Mouse (Mus musculus): ENCODE results near the gene Idnk.

Gene Idnk

GRCm38 (mm10) chr13:58157447-58158098 is at the start of gene Idnk:
Gene Idnk (plus strand): TSS chr13:58157649.
- peak; percentile 93 for DNase-seq (ENCODE audit: inconsistent ontology term)

GRCm38 (mm10) chr13:58111306-58111705 is 46.1 kb upstream of the Idnk start:
- DNase-seq (ENCODE audit: inconsistent ontology term) = no peak

- DNase-seq (ENCODE audit: inconsistent ontology term) = no peak
Observed at GRCm38 (mm10) chr13:58112191-58112590, 45.3 kb upstream of the Idnk start.

GRCm38 (mm10) chr13:58112601-58113041 is 44.8 kb upstream of the Idnk start:
- DNase-seq (ENCODE audit: inconsistent ontology term) = no peak

- DNase-seq (ENCODE audit: inconsistent ontology term) = peak; percentile 64
Observed at GRCm38 (mm10) chr13:58113061-58113900, 44.2 kb upstream of the Idnk start, which contains the start of gene Klhl3. Gene Klhl3 (minus strand): TSS chr13:58113592.

GRCm38 (mm10) chr13:58115227-58115626 is 42.2 kb upstream of the Idnk start:
- DNase-seq (ENCODE audit: inconsistent ontology term) = peak; percentile 51

- no peak for DNase-seq (ENCODE audit: inconsistent ontology term)
Observed at GRCm38 (mm10) chr13:58116801-58117200, 40.6 kb upstream of the Idnk start.

GRCm38 (mm10) chr13:58117318-58118017 is 40.0 kb upstream of the Idnk start:
- DNase-seq (ENCODE audit: inconsistent ontology term) = peak; percentile 20

GRCm38 (mm10) chr13:58122786-58123297 is 34.6 kb upstream of the Idnk start:
- DNase-seq (ENCODE audit: inconsistent ontology term) = no peak

- DNase-seq (ENCODE audit: inconsistent ontology term) = no peak
Observed at GRCm38 (mm10) chr13:58123381-58123780, 34.1 kb upstream of the Idnk start.

- DNase-seq (ENCODE audit: inconsistent ontology term) = no peak
Observed at GRCm38 (mm10) chr13:58124278-58124677, 33.2 kb upstream of the Idnk start.

GRCm38 (mm10) chr13:58124989-58125388 is 32.5 kb upstream of the Idnk start:
- no peak for DNase-seq (ENCODE audit: inconsistent ontology term)

GRCm38 (mm10) chr13:58126126-58126525 is 31.3 kb upstream of the Idnk start:
- DNase-seq (ENCODE audit: inconsistent ontology term) = peak; percentile 78

GRCm38 (mm10) chr13:58126862-58127765 is 30.3 kb upstream of the Idnk start:
- DNase-seq (ENCODE audit: inconsistent ontology term) = peak; percentile 30

- peak; percentile 72 for DNase-seq (ENCODE audit: inconsistent ontology term)
Observed at GRCm38 (mm10) chr13:58127766-58128361, 29.6 kb upstream of the Idnk start.

- DNase-seq (ENCODE audit: inconsistent ontology term) = peak; percentile 98
Observed at GRCm38 (mm10) chr13:58128396-58128767, 29.1 kb upstream of the Idnk start, which contains the start of gene Hnrnpa0. Gene Hnrnpa0 (minus strand): TSS chr13:58128556.

- peak; percentile 97 for DNase-seq (ENCODE audit: inconsistent ontology term)
Observed at GRCm38 (mm10) chr13:58128768-58129671, 28.4 kb upstream of the Idnk start.

GRCm38 (mm10) chr13:58129687-58130246 is 27.7 kb upstream of the Idnk start:
- DNase-seq (ENCODE audit: inconsistent ontology term) = no peak

GRCm38 (mm10) chr13:58131692-58132091 is 25.8 kb upstream of the Idnk start:
- DNase-seq (ENCODE audit: inconsistent ontology term) = no peak
